8 mouse cellular contexts compared by ENCODE assay signal in the genomic region with DNA sequence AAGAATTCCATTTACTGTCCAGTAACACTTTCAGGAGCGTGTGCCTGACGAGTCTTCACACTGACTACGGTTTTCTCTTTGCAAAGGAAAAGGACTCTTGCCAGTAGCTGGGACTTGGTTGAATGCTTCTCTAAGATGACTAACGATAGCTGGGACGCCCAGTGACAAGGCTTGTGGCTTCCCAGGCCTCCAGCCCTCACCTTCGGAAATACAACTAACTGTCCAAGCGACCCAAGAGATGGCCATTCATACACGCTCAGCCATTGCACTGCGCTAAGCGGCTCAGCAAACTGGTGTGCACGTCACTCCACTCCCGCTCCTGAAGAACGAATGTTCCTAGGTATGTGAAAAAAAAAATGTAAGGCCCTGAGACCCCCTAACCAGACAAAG. TPM values are rescaled to one million over a fixed set of nuclear protein-coding genes. Genes with fewer than 3 reads are reported as not detected.
DNase-seq lines count a peak whose midpoint lies in the region; ATAC-seq and TF ChIP-seq lines count a peak whose summit lies in the region.

No protein-coding gene starts in this region.

- peaks cover 5% of the 10 kb centered on the region; the same call in 1 of the 2 replicates for H3K4me1 ChIP-seq in lung, adult 2 months (ENCODE audit: control insufficient read depth, insufficient read depth, low read length)
- H3K4me1 ChIP-seq in forebrain, postnatal 0 days (ENCODE audit: insufficient read depth), result 0 out of 2 replicates have a peak, but pooled peaks cover 5% of the 10 kb centered on the region
- H3K4me1 ChIP-seq in limb, embryonic 13.5 days, result peaks cover 21% of the 10 kb centered on the region
- peaks cover 13% of the 10 kb centered on the region for H3K4me1 ChIP-seq in neural tube, embryonic 12.5 days

- H3K27me3 ChIP-seq in forebrain, postnatal 0 days (ENCODE audit: insufficient read depth, low read length), result no peaks in the 10 kb centered on the region
- H3K27me3 ChIP-seq in limb, embryonic 13.5 days, result no peaks in the 10 kb centered on the region
- no peaks in the 10 kb centered on the region for H3K27me3 ChIP-seq in neural tube, embryonic 12.5 days (replicated peaks)

- peak overlapping the region; percentile 76 for H3K4me3 ChIP-seq in lung, adult 2 months (replicated peaks; ENCODE audit: extremely low read depth, low read depth, low read length)
- peak overlapping the region; percentile 77 for H3K4me3 ChIP-seq in forebrain, postnatal 0 days (ENCODE audit: low read depth, low read length)
- H3K4me3 ChIP-seq in limb, embryonic 13.5 days, result peak overlapping the region; percentile 75
- H3K4me3 ChIP-seq in neural tube, embryonic 12.5 days, result peak overlapping the region; percentile 77

- WGBS in lung, adult 2 months, result 5% methylated on average over 13 of the region's 13 CpGs
- WGBS in forebrain, postnatal 0 days, result under 1% methylated on average over 13 of the region's 13 CpGs
- 2% methylated on average over 13 of the region's 13 CpGs for WGBS in limb, embryonic 13.5 days
- WGBS in neural tube, embryonic 12.5 days, result under 1% methylated on average over 13 of the region's 13 CpGs

- H3K9me3 ChIP-seq in forebrain, postnatal 0 days (ENCODE audit: low read length), result no peaks in the 10 kb centered on the region
- no peaks in the 10 kb centered on the region for H3K9me3 ChIP-seq in limb, embryonic 13.5 days
- H3K9me3 ChIP-seq in neural tube, embryonic 12.5 days, result no peaks in the 10 kb centered on the region

- no peak for TF ChIP-seq CTCF in lung, adult 2 months (IDR thresholded peaks at IDR 0.05; ENCODE audit: insufficient read depth, low read length)
- no peak for TF ChIP-seq CTCF in forebrain, postnatal 0 days (IDR thresholded peaks at IDR 0.05; ENCODE audit: low read depth)

- no peak for TF ChIP-seq POLR2A in lung, adult 2 months (IDR thresholded peaks at IDR 0.05; ENCODE audit: borderline replicate concordance, extremely low read depth, low read depth, low read length)

- peak overlapping the region; percentile 81 for H3K27ac ChIP-seq in forebrain, postnatal 0 days (ENCODE audit: low read depth, low read length)
- H3K27ac ChIP-seq in limb, embryonic 13.5 days, result 0 out of 2 replicates have a peak overlapping the region, but pooled peaks have one; percentile 39
- 0 out of 2 replicates have a peak overlapping the region, but pooled peaks have one; percentile 39 for H3K27ac ChIP-seq in neural tube, embryonic 12.5 days

- peak; percentile 37 for DNase-seq in lung, adult 2 months
- no peak for DNase-seq in lung, postnatal 25 days (ENCODE audit: low spot score)
- DNase-seq in c-Kit-negative CD71-positive TER-119-positive erythroid progenitor cells, embryonic 14.5 days (ENCODE audit: low read depth, low spot score), result peak; percentile 40
- peak; percentile 47 for DNase-seq in forebrain, postnatal 0 days
- no peak for DNase-seq in ovary, adult 18-20 months (ENCODE audit: low spot score)
- DNase-seq in thymus, postnatal 0 days (ENCODE audit: low spot score), result no peak

- H3K36me3 ChIP-seq in forebrain, postnatal 0 days (ENCODE audit: insufficient read depth), result no peaks in the 10 kb centered on the region
- no peaks in the 10 kb centered on the region for H3K36me3 ChIP-seq in limb, embryonic 13.5 days
- no peaks in the 10 kb centered on the region for H3K36me3 ChIP-seq in neural tube, embryonic 12.5 days

- peak overlapping the region; percentile 85 for H3K4me2 ChIP-seq in forebrain, postnatal 0 days (ENCODE audit: low read depth)
- peak overlapping the region; percentile 84 for H3K4me2 ChIP-seq in limb, embryonic 13.5 days (replicated peaks)
- peak overlapping the region; percentile 64 for H3K4me2 ChIP-seq in neural tube, embryonic 12.5 days (replicated peaks)

- peak overlapping the region; percentile 77 for H3K9ac ChIP-seq in forebrain, postnatal 0 days
- peak overlapping the region; percentile 80 for H3K9ac ChIP-seq in limb, embryonic 13.5 days
- peak overlapping the region; percentile 87 for H3K9ac ChIP-seq in neural tube, embryonic 12.5 days

- peak; percentile 24; the same call in 1 of the 2 replicates for ATAC-seq in forebrain, postnatal 0 days
- no peak for ATAC-seq in limb, embryonic 13.5 days (ENCODE audit: low FRiP score, low read depth)
- ATAC-seq in neural tube, embryonic 12.5 days (ENCODE audit: low FRiP score, low read depth), result peak; percentile 42

RNA-seq across cellular contexts. Expression of a gene that starts 0.9 kb away (rescaled TPM):
- polyA plus RNA-seq in lung, adult 2 months (2012; rRNA removed), result 11.2 and 15.3 TPM in 2 replicates
- 22.1 and 23.2 TPM in 2 replicates for total RNA-seq in forebrain, postnatal 0 days (2014; rRNA removed)
- 16.8 and 18.6 TPM in 2 replicates for polyA plus RNA-seq in forebrain, postnatal 0 days (2015; fragmentation: Nextera tagmentation; extraction: Ambion mirVana)
- 48.0 and 50.7 TPM in 2 replicates for polyA plus RNA-seq in limb, embryonic 13.5 days (2015; fragmentation: Nextera tagmentation; extraction: Ambion mirVana)
- 101 and 105 TPM in 2 replicates for polyA plus RNA-seq in neural tube, embryonic 12.5 days (2016; fragmentation: Nextera tagmentation; extraction: Ambion mirVana)
- polyA plus RNA-seq in thymus, postnatal 0 days (2015; fragmentation: Nextera tagmentation; extraction: Ambion mirVana), result 3.9 and 4.5 TPM in 2 replicates

RNA-seq across cellular contexts. Expression of a gene that starts 19.2 kb away (rescaled TPM):
- polyA plus RNA-seq in lung, adult 2 months (2012; rRNA removed), result not detected in 2 replicates
- not detected in 2 replicates for total RNA-seq in forebrain, postnatal 0 days (2014; rRNA removed)
- polyA plus RNA-seq in forebrain, postnatal 0 days (2015; fragmentation: Nextera tagmentation; extraction: Ambion mirVana), result not detected in 2 replicates
- polyA plus RNA-seq in limb, embryonic 13.5 days (2015; fragmentation: Nextera tagmentation; extraction: Ambion mirVana), result not detected in 2 replicates
- polyA plus RNA-seq in neural tube, embryonic 12.5 days (2016; fragmentation: Nextera tagmentation; extraction: Ambion mirVana), result not detected in 2 replicates
- not detected in 2 replicates for polyA plus RNA-seq in thymus, postnatal 0 days (2015; fragmentation: Nextera tagmentation; extraction: Ambion mirVana)

RNA-seq across cellular contexts. Expression of a gene that starts 35.4 kb away (rescaled TPM):
- not detected in 2 replicates for polyA plus RNA-seq in lung, adult 2 months (2012; rRNA removed)
- total RNA-seq in forebrain, postnatal 0 days (2014; rRNA removed), result 0.08 TPM in 1 of 2 replicates, not detected in the other
- polyA plus RNA-seq in forebrain, postnatal 0 days (2015; fragmentation: Nextera tagmentation; extraction: Ambion mirVana), result 0.21 and 0.42 TPM in 2 replicates
- polyA plus RNA-seq in limb, embryonic 13.5 days (2015; fragmentation: Nextera tagmentation; extraction: Ambion mirVana), result not detected in 2 replicates
- polyA plus RNA-seq in neural tube, embryonic 12.5 days (2016; fragmentation: Nextera tagmentation; extraction: Ambion mirVana), result 0.06 TPM in 1 of 2 replicates, not detected in the other
- not detected in 2 replicates for polyA plus RNA-seq in thymus, postnatal 0 days (2015; fragmentation: Nextera tagmentation; extraction: Ambion mirVana)

RNA-seq across cellular contexts. Expression of a gene that starts 37.3 kb away (rescaled TPM):
- 0.05 TPM in 1 of 2 replicates, not detected in the other for polyA plus RNA-seq in lung, adult 2 months (2012; rRNA removed)
- 0.08 and 0.33 TPM in 2 replicates for total RNA-seq in forebrain, postnatal 0 days (2014; rRNA removed)
- polyA plus RNA-seq in forebrain, postnatal 0 days (2015; fragmentation: Nextera tagmentation; extraction: Ambion mirVana), result not detected in 2 replicates
- polyA plus RNA-seq in limb, embryonic 13.5 days (2015; fragmentation: Nextera tagmentation; extraction: Ambion mirVana), result not detected in 2 replicates
- not detected in 2 replicates for polyA plus RNA-seq in neural tube, embryonic 12.5 days (2016; fragmentation: Nextera tagmentation; extraction: Ambion mirVana)
- polyA plus RNA-seq in thymus, postnatal 0 days (2015; fragmentation: Nextera tagmentation; extraction: Ambion mirVana), result 0.04 TPM in 2 replicates

RNA-seq across cellular contexts. Expression of a gene that starts 56.8 kb away (rescaled TPM):
- polyA plus RNA-seq in lung, adult 2 months (2012; rRNA removed), result not detected in 2 replicates
- not detected in 2 replicates for total RNA-seq in forebrain, postnatal 0 days (2014; rRNA removed)
- polyA plus RNA-seq in forebrain, postnatal 0 days (2015; fragmentation: Nextera tagmentation; extraction: Ambion mirVana), result not detected in 2 replicates
- not detected in 2 replicates for polyA plus RNA-seq in limb, embryonic 13.5 days (2015; fragmentation: Nextera tagmentation; extraction: Ambion mirVana)
- polyA plus RNA-seq in neural tube, embryonic 12.5 days (2016; fragmentation: Nextera tagmentation; extraction: Ambion mirVana), result not detected in 2 replicates
- not detected in 2 replicates for polyA plus RNA-seq in thymus, postnatal 0 days (2015; fragmentation: Nextera tagmentation; extraction: Ambion mirVana)

Comparison
In these comparisons a context has a peak if more than half of its experiments do, and no peak if none do; other contexts are left out.
1. DNase-seq: peak in lung, adult 2 months (single experiment), c-Kit-negative CD71-positive TER-119-positive erythroid progenitor cells, embryonic 14.5 days (single experiment) and forebrain, postnatal 0 days (single experiment); none in lung, postnatal 25 days (single experiment), ovary, adult 18-20 months (single experiment) and thymus, postnatal 0 days (single experiment).
2. Peak in every context shown above with its lines, with median percentiles within 50 percentile points of each other: H3K4me3 ChIP-seq, H3K27ac ChIP-seq, H3K4me2 ChIP-seq and H3K9ac ChIP-seq.